Mouse (Mus musculus): ENCODE results near the gene Mtmr10.
A peak's percentile ranks its signal among the peaks of the same experiment; 100 is the strongest.

The Mtmr10 gene

DNA sequence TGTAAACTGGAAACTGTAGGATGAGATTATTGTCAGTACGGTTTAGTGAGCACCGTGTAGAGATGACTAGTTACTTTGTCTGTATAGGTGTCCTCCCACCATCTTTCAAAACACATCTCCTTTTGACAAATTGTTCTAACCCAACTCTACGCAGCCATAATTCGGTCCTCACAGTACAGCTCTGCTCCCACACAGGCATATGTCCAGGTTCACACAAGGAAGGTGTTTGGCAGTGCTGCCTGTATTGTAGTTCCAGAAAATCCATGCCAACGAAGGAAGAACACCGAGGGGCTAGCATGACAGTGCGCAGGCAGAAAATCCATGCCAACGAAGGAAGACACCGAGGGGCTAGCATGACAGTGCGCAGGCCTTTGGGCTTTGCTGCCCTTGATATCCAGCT lies 4.3 kb downstream of the Mtmr10 start:
- no peak for DNase-seq (ENCODE audit: low read depth)

DNA sequence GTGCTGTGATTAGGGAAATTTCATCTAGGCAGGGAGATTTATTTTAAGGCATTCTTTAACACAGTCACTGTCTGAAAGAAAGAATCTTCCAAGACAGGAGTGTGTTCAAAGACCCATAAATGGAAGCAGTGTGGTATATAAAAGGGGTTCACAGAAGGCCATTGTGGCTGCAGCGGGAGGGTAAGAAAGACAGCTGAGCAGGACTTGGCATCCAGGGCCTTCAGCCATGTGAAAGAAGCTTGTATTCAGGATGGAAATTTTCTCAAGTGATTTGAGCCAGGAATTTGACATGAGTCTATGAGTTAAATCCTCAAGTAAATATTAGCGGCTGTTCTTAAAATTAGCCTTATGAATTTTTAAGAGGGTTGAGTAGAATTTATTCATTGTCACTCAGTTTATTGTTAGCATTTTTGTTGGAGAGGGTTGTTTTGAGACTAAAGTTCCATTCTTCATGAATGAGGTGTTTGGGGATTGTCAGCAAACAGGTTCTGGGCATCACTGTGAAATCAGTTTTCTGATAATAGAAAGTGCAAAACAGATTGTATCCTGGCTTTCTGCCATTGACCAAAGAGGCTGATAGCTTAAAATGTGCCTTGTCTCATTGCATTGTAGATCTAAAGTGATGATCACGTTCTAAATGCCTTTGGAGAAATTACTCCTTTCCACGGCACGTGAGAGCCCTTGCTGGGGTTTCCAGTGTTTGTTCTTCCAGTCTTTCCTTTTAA lies 9.0 kb downstream of the Mtmr10 start:
- no peak for DNase-seq (ENCODE audit: low read depth)

DNA sequence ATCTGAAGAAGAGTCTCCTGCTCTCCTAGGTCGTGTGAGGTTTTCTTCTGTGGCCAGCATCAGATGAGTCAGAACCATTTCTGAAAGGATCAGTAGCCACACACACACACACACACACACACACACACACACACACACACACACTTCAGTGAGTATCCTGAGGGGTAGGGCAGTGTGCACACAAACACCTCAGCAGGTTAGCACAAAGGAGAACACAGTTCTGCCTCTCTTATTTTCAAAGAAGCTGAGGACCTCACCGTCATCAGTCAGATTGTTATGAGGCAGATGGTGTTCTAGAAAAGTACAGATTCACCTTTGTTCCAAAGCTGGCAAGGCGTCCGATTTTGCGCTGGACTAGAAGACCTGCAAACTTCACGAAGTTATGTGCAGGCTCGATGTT lies 22.8 kb downstream of the Mtmr10 start:
- no peak for DNase-seq (ENCODE audit: low read depth)

GRCm38 (mm10) chr7:64310756-64311155 lies 23.3 kb downstream of the Mtmr10 start:
- no peak for DNase-seq (ENCODE audit: low read depth)

DNA sequence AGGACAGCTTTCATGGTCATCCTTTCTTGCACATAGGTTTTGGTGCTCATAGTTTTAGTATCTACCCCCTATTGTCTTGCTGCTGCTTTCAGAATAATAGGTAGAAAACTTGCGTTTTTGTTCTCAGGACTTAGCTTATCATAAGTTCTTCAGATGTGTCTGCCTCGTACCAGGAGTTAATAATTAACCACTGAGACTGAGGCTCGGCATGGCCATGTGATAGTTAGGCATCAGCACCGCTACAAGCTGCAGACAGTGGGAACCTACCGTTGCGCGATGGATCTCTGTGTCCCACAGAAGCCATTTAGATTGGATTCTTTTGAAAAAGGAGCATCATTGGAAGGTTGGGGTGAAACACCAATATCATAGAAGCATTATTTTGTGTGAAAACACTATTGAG lies 25.4 kb downstream of the Mtmr10 start:
- DNase-seq (ENCODE audit: low read depth): no peak

DNA sequence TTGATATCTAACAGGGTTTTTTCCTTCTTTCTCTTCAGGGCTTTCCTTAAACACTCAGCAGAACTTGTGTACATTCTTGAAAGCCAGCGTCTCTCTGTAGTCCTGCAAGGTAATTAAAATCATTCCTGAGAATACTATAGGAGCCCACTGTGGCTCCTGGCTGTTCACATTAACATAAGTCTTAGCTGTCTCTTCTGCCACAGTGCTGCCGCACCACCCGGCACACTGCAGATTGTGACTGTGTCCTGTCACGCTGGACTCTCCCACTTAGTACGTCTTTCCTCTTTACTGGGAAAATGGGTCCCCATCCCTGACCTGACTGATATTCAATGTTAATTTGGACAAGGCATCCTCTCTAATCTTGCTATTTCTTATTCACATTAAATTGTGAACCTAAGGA lies 33.7 kb downstream of the Mtmr10 start:
- DNase-seq (ENCODE audit: low read depth): no peak

DNA sequence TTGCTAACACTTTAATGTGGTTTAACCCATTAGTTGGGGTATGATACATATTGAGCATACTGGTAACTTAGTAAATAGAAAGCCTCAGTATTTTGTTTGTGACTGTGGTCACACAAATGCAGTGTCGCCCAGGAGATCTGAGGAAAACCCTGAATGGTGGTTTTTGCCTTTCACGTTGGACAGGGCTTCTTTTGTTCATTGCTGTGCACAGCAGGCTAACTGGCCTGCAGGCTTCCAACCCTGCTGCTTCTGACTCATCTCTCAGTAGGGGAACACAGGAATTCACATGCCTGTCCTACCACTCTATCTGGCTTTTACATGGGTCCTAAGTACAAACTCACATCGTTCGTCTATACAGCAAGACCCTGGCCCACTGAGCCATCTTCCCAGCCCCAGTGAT lies 34.2 kb downstream of the Mtmr10 start:
- DNase-seq (ENCODE audit: low read depth): peak; percentile 65

GRCm38 (mm10) chr7:64326892-64327291 lies 39.4 kb downstream of the Mtmr10 start:
- peak; percentile 87 for DNase-seq (ENCODE audit: low read depth)

- no peak for DNase-seq (ENCODE audit: low read depth)
Observed at GRCm38 (mm10) chr7:64327486-64327885, 40.0 kb downstream of the Mtmr10 start.

DNA sequence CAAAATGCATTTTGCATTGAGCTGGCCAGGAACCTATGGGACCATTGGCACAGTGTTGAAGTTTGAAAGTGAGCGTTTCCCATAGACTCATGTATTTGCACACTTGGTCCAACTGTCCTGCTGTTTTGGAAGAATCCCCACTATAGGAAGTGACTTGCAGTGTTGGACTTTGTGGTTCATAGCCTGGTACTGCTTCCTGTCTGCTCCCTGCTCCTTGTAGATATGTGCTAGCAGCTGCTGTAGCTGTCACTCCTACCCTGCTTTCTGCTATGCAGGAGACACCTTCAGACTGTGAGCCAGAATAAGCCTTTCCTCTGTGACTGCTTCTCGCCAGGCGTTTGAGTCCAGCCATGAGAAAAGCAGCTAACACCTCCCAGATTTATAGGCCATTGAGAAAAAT lies 43.9 kb downstream of the Mtmr10 start:
- DNase-seq (ENCODE audit: low read depth): no peak

- DNase-seq (ENCODE audit: low read depth): no peak
Observed at GRCm38 (mm10) chr7:64332686-64333085, 45.2 kb downstream of the Mtmr10 start.

DNA sequence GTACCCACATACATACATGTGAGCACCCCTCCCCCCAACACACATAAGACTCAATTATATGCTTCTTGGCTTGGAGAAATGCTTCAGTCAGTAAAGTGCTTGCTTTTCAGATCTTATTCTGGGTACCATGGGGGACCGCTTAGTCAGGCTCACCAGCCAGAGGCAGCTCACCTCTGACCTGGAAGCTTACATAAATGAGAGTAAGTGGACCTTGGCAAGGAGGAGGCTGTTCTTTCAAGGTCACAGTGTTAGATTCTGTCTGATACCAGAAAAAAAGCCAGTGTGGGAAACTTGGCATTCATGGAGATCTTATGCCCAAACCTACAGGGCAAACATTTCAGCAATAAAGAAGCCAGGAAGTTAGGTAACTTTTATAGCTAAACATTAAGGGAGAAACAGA lies 60.4 kb downstream of the Mtmr10 start:
- DNase-seq (ENCODE audit: low read depth): no peak

DNA sequence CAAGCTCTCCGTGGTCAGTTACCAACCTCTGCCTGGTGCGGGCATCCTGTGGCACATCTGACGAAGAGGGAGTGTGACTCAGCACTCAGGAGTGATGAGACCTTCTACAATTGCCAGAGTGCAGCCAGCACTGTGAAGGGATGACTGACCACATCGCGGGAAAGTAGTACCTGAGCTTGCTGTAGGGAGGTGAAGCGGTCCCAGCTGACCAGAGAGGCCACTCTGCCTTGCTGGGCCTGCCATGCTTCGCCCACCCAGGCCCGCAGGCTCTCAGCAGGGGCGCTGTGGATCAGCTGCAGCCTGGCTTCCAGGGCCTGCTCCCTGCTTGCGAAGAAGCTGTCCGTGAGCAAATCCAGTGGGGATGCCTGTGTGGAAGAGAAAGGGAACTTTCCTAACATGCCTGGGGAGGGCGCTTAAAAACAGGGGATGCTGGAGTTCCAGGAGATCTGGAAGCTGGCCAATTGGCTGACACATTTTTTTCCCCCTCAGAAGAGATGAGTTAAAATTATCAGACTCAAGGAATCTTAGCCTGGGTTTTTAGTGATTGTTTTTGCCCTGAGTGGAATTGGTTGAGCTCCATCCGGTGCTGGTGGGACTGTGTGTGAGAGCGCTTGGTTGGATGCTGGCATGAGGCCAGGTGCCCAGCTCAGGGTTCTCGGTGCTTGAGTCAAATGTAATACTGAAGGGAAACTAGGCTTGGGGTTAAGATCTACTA lies 61.9 kb downstream of the Mtmr10 start:
- DNase-seq (ENCODE audit: low read depth): peak; percentile 38

DNA sequence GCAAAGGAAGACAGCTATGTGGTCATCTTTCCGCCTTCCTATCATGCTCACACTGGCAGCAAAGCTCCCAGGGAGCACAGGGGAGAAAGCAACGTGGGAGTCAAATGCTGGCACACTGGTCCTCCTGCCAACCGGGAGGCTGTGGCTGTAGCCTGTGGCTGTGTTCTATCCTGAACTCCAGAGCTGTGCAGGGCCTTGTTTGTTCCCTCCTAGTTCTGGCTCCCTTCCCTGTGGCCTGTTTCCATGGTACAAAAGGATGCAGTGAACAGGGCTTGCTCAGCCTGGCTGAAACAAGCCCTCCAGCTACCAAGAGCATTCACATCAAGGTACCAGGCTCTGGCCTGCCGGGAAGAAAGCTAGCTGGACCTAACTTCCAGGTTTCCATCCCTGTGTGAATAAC lies 63.6 kb downstream of the Mtmr10 start:
- DNase-seq (ENCODE audit: low read depth): peak; percentile 43

DNA sequence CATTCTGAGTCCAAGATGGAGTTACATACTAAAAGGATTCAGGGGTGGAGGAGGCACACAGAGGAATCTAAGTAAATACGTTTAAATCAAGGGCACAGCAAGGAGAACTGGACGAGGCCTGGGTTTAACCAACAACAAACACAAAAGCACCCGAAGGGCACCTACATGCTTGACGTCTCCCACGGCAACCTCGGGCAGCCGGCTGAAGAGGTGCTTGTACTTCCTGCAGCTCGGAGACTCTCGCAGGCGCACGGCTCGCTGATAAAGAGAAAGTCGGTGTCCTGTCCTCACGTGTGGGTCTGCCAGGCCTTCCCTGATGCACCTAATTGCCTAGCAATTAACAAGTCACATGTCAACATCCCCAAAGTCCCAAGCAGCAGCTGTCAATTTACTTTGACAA lies 66.8 kb downstream of the Mtmr10 start:
- DNase-seq (ENCODE audit: low read depth): no peak

- no peak for DNase-seq (ENCODE audit: low read depth)
Observed at GRCm38 (mm10) chr7:64356661-64357060, 69.2 kb downstream of the Mtmr10 start.

DNA sequence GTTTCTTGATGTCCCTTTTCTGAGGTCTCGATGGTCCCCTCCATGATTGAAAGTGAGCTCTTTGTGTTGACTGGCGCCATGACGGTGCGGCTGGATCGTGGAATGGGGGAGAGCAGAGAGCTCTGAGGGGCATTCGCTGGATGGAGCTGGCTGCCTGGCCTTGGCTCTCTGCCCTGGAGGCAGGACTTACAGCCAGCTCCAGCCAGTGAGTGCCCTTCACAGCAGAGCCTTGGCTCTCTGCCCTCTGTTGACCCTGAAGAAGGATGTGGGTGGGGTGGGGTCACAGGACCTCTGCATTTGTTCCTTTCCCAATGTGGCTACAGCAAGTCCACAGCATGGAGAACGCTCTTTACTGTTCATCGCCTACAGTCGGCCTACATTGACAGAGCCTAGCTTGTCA lies 70.0 kb downstream of the Mtmr10 start:
- no peak for DNase-seq (ENCODE audit: low read depth)

- no peak for DNase-seq (ENCODE audit: low read depth)
Observed at GRCm38 (mm10) chr7:64358666-64359065, 71.2 kb downstream of the Mtmr10 start.

DNA sequence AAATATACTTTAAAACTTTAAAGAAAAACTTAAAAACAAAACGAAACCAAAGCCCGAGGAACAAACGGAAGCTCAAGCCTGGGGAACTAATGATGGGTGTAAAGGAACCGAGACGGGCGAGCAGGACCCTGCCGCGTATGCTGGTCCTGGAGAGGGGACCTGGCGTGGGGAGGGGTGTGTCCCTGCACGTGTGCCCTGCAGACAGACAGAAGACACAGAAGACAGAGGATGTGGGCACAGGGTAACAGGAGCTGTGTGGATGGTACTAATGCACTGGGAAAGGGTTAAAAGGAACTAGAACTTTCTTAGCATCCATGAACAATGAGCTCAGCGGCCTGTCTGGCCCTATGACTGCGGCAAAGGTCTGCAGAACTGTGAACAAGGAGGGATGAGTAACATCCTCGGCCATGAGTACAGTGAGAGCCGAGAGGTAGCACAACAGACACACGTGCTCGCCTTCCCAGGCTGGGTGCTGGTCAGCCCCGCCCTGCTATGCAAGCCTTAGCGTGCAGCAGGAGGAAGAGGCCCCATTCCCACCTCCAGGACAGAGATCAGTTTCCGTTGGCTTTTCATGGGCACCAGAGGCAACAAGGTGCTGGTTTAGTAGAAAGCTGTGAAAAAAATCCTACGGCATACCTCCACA lies 72.6 kb downstream of the Mtmr10 start:
- no peak for DNase-seq (ENCODE audit: low read depth)

DNA sequence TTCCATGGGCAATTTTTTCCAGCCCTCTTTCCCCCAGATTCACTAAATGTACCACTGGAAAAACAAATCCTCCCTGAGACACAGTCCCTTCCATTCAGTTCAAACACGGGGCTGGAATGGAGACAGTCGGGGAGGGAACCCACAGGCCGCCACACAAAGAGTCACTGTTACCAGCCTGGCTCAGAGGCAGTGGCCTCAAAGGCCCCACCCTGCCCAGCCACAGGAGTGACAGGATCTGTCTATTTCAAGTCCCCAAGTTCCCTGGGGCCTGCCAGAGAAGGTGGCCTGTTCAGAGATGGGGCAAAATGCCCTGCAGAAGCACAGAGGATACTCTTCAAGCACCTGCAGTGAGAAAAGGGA lies 73.1 kb downstream of the Mtmr10 start:
- no peak for DNase-seq (ENCODE audit: low read depth)

GRCm38 (mm10) chr7:64365863-64366262 lies 78.4 kb downstream of the Mtmr10 start:
- DNase-seq (ENCODE audit: low read depth): no peak

DNA sequence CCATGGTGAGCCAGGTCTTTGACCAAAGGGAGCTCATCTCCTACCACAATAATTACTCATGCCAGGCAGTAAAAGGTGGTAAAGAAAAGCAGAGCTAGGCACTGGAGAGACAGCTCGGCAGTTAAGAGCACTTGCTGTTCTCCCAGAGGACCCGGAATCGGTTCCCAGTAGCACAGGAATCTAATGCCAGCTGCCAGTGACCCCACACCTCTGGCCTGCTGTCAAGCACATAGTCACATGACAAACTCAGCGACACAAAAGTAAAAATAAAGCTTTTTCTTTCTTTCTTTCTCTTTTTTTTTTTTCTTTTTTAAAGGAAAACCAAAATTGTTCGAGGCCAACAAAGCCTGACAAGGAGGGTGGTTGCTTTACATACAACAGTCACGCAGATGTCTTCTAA lies 82.4 kb downstream of the Mtmr10 start:
- DNase-seq (ENCODE audit: low read depth): no peak
